Mouse (Mus musculus): Measurements from ENCODE around the gene Ccdc28b. TPM values are rescaled to one million over a fixed set of nuclear protein-coding genes. Genes with fewer than 3 reads are reported as not detected.

The Ccdc28b gene
- 3.7 TPM for polyA plus RNA-seq (2014; fragmentation: Illumina TruSeq; extraction: RNeasy Lipid Tissue Mini Kit (QIAGEN cat#74804); ENCODE audit: low read depth, low replicate concordance)

DNA sequence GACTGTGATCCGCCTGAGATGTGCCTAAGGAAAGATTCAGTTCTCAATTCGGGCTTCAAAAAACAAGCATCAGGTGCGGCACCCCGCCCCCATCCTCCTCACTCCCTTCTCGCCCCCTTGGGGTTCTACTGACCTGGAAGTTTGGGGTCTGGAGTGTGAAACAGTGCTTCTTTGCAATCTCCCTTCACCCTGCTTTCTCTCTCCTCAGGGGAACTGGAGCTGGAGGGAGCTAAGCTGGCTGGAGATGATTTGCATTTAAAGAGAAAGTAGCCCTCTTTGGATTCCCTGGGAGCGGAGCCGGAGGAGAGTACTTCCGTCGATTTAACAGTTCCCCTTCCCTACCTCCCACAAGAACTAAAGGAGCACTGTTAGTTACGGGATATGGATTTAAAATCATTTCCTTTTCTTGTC, at the start of gene Ccdc28b:
Gene Ccdc28b (minus strand): TSS at position 267 of the 411 bp plus-strand sequence.

DNA sequence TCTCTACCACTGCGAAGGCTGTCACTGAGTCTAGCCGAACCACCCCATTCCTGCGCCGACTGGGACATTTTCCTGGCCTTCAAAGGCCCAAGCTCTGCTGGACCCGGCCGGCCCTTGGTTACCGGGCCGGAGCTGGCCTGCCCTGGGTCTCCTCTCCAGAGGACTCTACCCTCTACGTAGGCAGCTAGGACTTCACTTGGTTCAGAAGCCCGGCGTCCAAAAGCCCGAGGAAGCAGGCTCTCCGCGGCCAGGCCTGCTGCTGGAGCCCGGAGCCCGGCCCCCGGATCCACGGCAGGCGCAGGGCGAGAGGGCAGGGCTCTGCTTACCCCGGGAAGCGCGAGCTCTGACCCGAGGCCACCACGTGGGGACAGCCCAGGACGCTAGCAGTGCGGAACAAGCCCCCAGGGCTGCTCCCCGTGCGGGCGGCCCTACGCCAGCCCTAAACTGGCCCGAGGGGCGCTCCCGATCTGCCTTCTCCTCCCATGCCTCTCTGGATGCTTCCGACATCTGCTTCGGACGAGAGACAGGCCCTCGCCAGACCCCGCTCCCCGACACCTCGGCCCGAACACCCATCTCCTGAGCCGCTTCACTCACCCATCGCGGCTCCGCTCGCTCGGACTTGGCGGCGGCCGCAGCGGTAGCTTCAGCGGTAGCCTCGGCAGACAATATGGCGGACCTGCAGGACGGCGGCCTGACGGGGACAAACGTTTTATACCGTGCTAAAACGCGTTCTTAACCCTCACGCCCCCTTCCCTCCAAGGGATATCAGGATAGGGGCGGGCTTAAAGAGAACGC, 48.5 kb upstream of the Ccdc28b start, which contains the start of gene Kpna6:
Gene Kpna6 (minus strand): TSS at position 685 of the 795 bp plus-strand sequence.

DNA sequence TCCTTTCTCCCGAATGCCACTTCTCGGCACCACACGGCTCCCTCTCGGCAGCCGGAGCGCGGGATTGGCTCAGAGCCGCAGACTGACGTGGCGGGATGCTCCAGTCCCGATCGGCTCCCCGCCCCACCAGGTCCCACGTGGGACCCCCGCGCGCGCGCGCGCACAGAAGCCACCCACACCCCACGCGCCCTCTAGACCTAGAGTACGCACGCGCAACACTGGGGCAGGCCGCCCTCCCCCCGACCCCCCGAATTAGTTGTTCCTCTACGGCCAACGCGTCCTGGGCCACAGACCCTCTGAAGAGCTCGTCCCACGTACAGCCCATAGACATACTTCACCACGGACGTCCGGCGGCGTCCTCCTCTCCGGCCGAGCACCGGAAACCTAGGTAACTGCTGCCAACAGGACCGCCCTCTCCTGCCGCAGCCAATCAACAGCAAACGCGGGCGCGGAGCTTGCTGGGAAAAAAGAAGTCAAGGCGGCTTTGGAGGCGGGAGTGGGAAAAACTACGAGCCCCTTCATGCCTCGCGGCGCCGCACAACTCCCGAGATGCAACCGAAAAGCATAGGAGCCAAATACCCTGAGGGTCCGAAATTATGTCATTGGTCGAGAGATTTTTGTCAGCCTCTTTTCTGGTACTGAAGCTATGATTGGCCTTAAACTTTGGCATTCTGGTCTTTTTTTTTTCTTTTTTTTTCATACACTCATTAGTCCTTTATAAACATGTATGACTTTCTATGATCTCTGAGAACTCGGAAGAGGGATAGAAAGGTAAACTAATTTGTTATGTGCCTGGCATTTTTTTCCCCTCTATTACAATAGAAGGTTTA, 17.1 kb upstream of the Ccdc28b start, which contains the start of gene Txlna:
Gene Txlna (minus strand): TSS at position 428 of the 830 bp plus-strand sequence.

DNA sequence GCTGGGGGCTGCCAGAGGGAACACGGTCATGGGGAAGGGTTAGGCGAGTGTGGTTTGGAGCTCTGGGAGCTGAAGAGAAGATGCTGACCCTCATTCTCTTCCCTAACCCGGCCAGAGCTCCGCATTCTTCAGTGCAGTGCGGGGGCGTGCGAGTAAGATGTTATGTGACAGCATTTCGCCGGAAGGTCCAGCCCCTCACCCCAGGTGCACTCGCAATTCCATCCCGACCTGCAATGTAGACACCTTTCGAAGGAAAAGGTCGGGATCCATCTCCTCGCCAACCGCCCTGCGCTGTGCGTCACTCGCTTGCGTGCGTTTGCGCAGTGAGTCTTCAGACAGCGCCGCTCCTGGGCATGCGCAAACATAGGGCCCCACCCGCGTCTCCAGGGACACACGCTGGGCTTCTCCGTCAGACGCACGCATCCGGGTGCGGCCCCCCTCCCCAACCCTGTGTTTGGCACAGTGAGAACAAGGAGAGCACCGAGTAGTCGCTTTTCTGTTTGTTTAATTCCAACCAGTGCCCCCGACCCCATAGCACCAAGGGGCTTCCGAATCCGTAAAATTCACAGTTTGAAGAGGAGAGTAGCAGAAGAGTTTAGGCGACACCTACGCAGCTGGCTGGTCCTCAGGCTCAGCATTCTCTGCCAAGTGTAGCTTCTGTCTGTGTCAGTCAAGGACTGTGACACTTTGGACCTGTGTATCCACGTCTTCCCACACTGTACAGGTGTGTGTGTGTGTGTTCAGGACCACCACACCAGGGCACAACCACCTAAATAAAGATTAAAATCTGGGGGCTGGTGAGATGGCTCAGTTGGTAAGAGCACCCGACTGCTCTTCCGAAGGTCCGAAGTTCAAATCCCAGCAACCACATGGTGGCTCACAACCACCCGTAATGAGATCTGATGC, 4.7 kb downstream of the Ccdc28b start, which contains the start of gene Iqcc:
Gene Iqcc (minus strand): TSS at position 314 of the 906 bp plus-strand sequence.

DNA sequence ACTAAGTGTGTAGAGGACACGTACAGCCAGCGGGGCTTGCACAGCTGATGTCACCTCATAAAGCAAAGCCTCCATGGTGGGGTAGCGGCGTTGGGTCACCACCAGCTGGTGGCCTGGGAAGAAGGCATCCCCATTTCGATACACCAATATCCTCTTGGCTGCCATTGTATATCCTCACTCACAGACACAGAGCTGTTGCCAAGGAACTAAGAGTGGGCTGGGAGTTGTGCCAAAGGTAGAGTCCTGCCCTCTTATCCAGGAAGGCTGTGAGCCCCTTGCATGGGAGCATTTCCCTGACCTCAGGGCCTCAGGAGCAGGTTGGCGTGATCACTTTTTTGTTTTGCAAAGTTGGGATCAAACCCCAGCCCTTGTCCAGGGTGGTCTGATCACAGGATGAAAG, 9.7 kb downstream of the Ccdc28b start, which contains the start of gene Dcdc2b:
Gene Dcdc2b (minus strand): TSS at position 165 of the 400 bp plus-strand sequence.

DNA sequence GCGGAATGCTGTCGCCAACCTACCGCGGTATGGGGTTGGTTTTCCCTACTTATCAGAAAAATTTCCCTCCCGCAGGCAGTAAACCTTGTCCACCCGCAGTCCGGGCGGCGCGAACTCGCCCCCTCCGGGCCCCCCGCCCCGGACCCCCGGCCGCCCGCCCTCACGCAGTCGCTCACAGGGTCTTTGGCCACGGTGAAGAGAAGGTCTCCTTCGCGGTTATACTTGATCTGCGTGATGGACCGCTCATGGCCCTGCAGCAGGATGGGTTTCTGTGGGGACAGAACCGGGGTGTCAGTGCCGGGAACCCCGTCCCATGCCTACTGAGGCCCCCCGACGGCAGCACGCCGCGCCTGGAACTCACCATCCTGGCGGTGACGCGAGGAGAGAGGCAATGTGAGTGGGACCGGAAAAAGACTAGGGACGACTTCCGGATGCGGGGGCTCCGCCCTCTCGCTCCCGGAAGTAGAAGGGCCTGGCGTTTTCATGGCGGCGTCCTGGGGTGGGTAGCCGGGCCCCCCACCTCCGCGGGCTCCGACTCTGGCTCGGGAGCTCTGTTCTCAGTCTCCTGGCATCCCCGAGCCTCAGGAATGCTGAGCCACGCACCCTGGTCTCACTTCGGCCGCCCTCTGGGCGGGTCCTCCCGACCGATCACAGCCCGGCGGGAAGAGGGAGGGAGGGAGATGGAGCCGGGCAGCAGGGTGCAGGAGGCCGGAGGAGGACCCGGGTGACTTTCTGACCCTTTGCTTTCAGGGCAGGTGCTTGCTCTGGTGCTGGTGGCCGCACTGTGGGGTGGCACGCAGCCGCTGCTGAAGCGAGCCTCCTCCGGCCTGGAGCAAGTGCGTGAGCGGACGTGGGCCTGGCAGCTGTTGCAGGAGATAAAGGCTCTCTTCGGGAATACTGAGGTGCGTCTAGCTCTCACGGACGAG, 23.3 kb downstream of the Ccdc28b start, which contains the start of the genes Eif3i and Tmem234:
Gene Eif3i (minus strand): TSS at position 416 of the 926 bp plus-strand sequence.
Gene Tmem234 (plus strand): TSS at position 436 of the 926 bp plus-strand sequence.

DNA sequence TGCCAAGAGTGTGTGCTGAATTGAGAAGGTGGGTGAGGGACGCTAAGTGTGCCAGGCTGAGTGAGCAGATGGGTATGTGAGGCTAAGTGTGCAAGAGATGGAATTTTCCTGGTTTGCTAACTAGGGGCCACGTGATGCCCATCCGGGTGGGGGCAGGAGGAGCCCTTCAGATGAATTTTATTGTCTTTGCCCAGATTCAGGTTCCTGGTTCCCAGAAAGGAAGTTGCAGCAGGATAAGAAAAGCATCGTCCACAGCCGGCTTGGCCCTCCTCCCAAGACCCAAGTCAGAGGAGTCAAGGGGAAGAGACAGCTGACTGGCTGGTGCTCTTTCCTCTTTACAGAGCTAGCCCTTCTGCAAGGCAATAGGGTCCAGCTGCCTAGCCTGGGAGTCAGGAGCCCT, 45.3 kb downstream of the Ccdc28b start, which contains the start of gene Fam167b:
Gene Fam167b (minus strand): TSS at position 84 of the 400 bp plus-strand sequence.

DNA sequence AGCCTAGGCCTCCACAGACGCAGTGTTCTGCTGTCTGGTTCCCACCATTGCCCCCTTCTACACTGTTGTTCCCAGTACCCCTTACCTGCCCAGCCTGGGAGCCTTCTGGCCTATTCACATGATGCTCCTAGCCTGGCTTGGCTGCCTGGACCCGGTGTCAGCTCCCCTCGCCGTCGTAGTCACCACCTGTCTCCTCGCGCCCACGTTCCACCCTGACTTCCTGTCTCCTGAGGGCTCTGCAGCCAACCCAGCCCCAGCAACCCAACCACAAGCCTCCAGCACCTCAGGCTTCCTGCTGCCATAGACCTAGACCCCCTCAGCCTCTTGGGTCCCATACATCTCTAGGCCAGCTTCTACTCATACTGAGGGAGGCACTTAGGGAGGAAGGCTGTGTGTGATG, 50.3 kb downstream of the Ccdc28b start, which contains the start of gene Lck:
Gene Lck (minus strand): TSS at position 212 of the 400 bp plus-strand sequence.

Other genes with a start within 250 kb of the Ccdc28b start
- 0.58 TPM for gene Zbtb8a, start 245.8 kb downstream of the Ccdc28b start, polyA plus RNA-seq (2014; fragmentation: Illumina TruSeq; extraction: RNeasy Lipid Tissue Mini Kit (QIAGEN cat#74804); ENCODE audit: low read depth, low replicate concordance)
- gene Zbtb8b, start 183.1 kb downstream of the Ccdc28b start, polyA plus RNA-seq (2014; fragmentation: Illumina TruSeq; extraction: RNeasy Lipid Tissue Mini Kit (QIAGEN cat#74804); ENCODE audit: low read depth, low replicate concordance) = not detected
- 13.3 TPM for gene Bsdc1, start 162.4 kb downstream of the Ccdc28b start, polyA plus RNA-seq (2014; fragmentation: Illumina TruSeq; extraction: RNeasy Lipid Tissue Mini Kit (QIAGEN cat#74804); ENCODE audit: low read depth, low replicate concordance)
- gene Tssk3, start 132.9 kb downstream of the Ccdc28b start, polyA plus RNA-seq (2014; fragmentation: Illumina TruSeq; extraction: RNeasy Lipid Tissue Mini Kit (QIAGEN cat#74804); ENCODE audit: low read depth, low replicate concordance) = not detected
- gene Fam229a, start 132.8 kb downstream of the Ccdc28b start, polyA plus RNA-seq (2014; fragmentation: Illumina TruSeq; extraction: RNeasy Lipid Tissue Mini Kit (QIAGEN cat#74804); ENCODE audit: low read depth, low replicate concordance) = not detected
- gene Marcksl1, start 110.4 kb downstream of the Ccdc28b start, polyA plus RNA-seq (2014; fragmentation: Illumina TruSeq; extraction: RNeasy Lipid Tissue Mini Kit (QIAGEN cat#74804); ENCODE audit: low read depth, low replicate concordance) = 10.8 TPM
- gene Hdac1, start 81.2 kb downstream of the Ccdc28b start, polyA plus RNA-seq (2014; fragmentation: Illumina TruSeq; extraction: RNeasy Lipid Tissue Mini Kit (QIAGEN cat#74804); ENCODE audit: low read depth, low replicate concordance) = 17.1 TPM
- gene Lck, start 50.3 kb downstream of the Ccdc28b start, polyA plus RNA-seq (2014; fragmentation: Illumina TruSeq; extraction: RNeasy Lipid Tissue Mini Kit (QIAGEN cat#74804); ENCODE audit: low read depth, low replicate concordance) = 0.24 TPM
- gene Fam167b, start 45.4 kb downstream of the Ccdc28b start, polyA plus RNA-seq (2014; fragmentation: Illumina TruSeq; extraction: RNeasy Lipid Tissue Mini Kit (QIAGEN cat#74804); ENCODE audit: low read depth, low replicate concordance) = 0.48 TPM
- gene Eif3i, start 23.3 kb downstream of the Ccdc28b start, polyA plus RNA-seq (2014; fragmentation: Illumina TruSeq; extraction: RNeasy Lipid Tissue Mini Kit (QIAGEN cat#74804); ENCODE audit: low read depth, low replicate concordance) = 19.5 TPM
- 29.8 TPM for gene Tmem234, start 23.3 kb downstream of the Ccdc28b start, polyA plus RNA-seq (2014; fragmentation: Illumina TruSeq; extraction: RNeasy Lipid Tissue Mini Kit (QIAGEN cat#74804); ENCODE audit: low read depth, low replicate concordance)
- not detected for gene Dcdc2b, start 9.7 kb downstream of the Ccdc28b start, polyA plus RNA-seq (2014; fragmentation: Illumina TruSeq; extraction: RNeasy Lipid Tissue Mini Kit (QIAGEN cat#74804); ENCODE audit: low read depth, low replicate concordance)
- gene Iqcc, start 4.8 kb downstream of the Ccdc28b start, polyA plus RNA-seq (2014; fragmentation: Illumina TruSeq; extraction: RNeasy Lipid Tissue Mini Kit (QIAGEN cat#74804); ENCODE audit: low read depth, low replicate concordance) = 5.0 TPM
- gene Txlna, start 17.1 kb upstream of the Ccdc28b start, polyA plus RNA-seq (2014; fragmentation: Illumina TruSeq; extraction: RNeasy Lipid Tissue Mini Kit (QIAGEN cat#74804); ENCODE audit: low read depth, low replicate concordance) = 5.4 TPM
- 18.3 TPM for gene Kpna6, start 48.8 kb upstream of the Ccdc28b start, polyA plus RNA-seq (2014; fragmentation: Illumina TruSeq; extraction: RNeasy Lipid Tissue Mini Kit (QIAGEN cat#74804); ENCODE audit: low read depth, low replicate concordance)
- 0.29 TPM for gene Tmem39b, start 72.9 kb upstream of the Ccdc28b start, polyA plus RNA-seq (2014; fragmentation: Illumina TruSeq; extraction: RNeasy Lipid Tissue Mini Kit (QIAGEN cat#74804); ENCODE audit: low read depth, low replicate concordance)
- gene Khdrbs1, start 118.4 kb upstream of the Ccdc28b start, polyA plus RNA-seq (2014; fragmentation: Illumina TruSeq; extraction: RNeasy Lipid Tissue Mini Kit (QIAGEN cat#74804); ENCODE audit: low read depth, low replicate concordance) = 35.8 TPM
- gene Ptp4a2, start 187.3 kb upstream of the Ccdc28b start, polyA plus RNA-seq (2014; fragmentation: Illumina TruSeq; extraction: RNeasy Lipid Tissue Mini Kit (QIAGEN cat#74804); ENCODE audit: low read depth, low replicate concordance) = 353 TPM

Measured in liver, adult 10 weeks (tissue).